9 mouse cellular contexts compared by ENCODE assay signal in genomic region chr17:6691596-6691995, GRCm38 (mm10). TPM values are rescaled to one million over a fixed set of nuclear protein-coding genes. Genes with fewer than 3 reads are reported as not detected.
A peak's percentile ranks its signal among the peaks of the same experiment; 100 is the strongest.
DNase-seq lines count a peak whose midpoint lies in the region; ATAC-seq and TF ChIP-seq lines count a peak whose summit lies in the region.
"Not testable (repeated sequence)": the region's sequence is repeated elsewhere in the genome, so short reads cannot be mapped to it uniquely, and the experiment has no call there.
"Had no signal": no experiment of that assay in that cellular context is flagged by ENCODE, and none has a peak within 500 bp of the region (broad histone marks: within the 10 kb centered on the region; RNA-seq: fewer than 3 reads in every experiment).

No protein-coding gene starts in this region.

- intact Hi-C loops in gastrocnemius, adult 2 months (cut with DNase I); left cerebral cortex, adult 2 months (cut with DNase I): not testable (repeated sequence)

- not testable (repeated sequence) for H3K27ac ChIP-seq in gastrocnemius, adult 2 months; left cerebral cortex, adult 2 months

- DNase-seq in ZHBTc4 (ENCODE audit: low read depth, low spot score) = peak; percentile 50
- DNase-seq in cerebellum, postnatal 14 days = peak; percentile 98
- peak; percentile 81 for DNase-seq in gastrocnemius, adult 2 months
- peak; percentile 87 to 95 for DNase-seq in left cerebral cortex, adult 2 months (ENCODE audit: extremely low spot score in 1 of 2, low spot score in 2 of 2)
- peak; percentile 89 for DNase-seq in right cerebral cortex, postnatal 14 days
- DNase-seq in urinary bladder, postnatal 14 days (ENCODE audit: low spot score) = peak; percentile 92

- TF ChIP-seq CTCF in gastrocnemius, adult 2 months (IDR thresholded peaks at IDR 0.05) = peak; percentile 84
- peak; percentile 82 for TF ChIP-seq CTCF in left cerebral cortex, adult 2 months (IDR thresholded peaks at IDR 0.05)

- peak; percentile 67 for ATAC-seq in inflammation-experienced regulatory T-cells, adult 6 months
- peak; percentile 89 for ATAC-seq in megakaryocyte, adult 5-6 weeks (ENCODE audit: poor library complexity, severe bottlenecking)

- not testable (repeated sequence) for H3K4me3 ChIP-seq in gastrocnemius, adult 2 months; left cerebral cortex, adult 2 months

RNA-seq across cellular contexts. Expression of gene Sytl3, which starts 32.7 kb away (rescaled TPM):
- under 1 TPM in 1 of 2 experiments, not detected in 1; 0.31 TPM for total RNA-seq in gastrocnemius, adult 2 months (2021)
- polyA plus RNA-seq in inflammation-experienced regulatory T-cells, adult 6 months (2017; shearing (Covaris generic)) = 10 to 100 TPM in 1 of 3 experiments, 1 to 10 TPM in 2; 2.5 to 23.6 (median 3.9) TPM
- total RNA-seq in left cerebral cortex, adult 2 months (2021) = under 1 TPM; 0.34 to 0.77 TPM
- 5.4 and 7.3 TPM in 2 replicates for total RNA-seq in megakaryocyte, adult 5-6 weeks (2015)
- total RNA-seq in megakaryocyte, adult 5-6 weeks (2017) = 5.7 and 7.4 TPM in 2 replicates
- polyA plus RNA-seq: limb, embryonic 13.5 days had no signal

RNA-seq across cellular contexts. Expression of gene Dynlt1f, which starts 35.9 kb away (rescaled TPM):
- total RNA-seq in gastrocnemius, adult 2 months (2021) = 10 to 100 TPM; 54.7 to 57.4 TPM
- 100 to 1,000 TPM in 1 of 3 experiments, 10 to 100 TPM in 2; 70.8 to 107 (median 72.0) TPM for polyA plus RNA-seq in inflammation-experienced regulatory T-cells, adult 6 months (2017; shearing (Covaris generic))
- total RNA-seq in left cerebral cortex, adult 2 months (2021) = 10 to 100 TPM; 26.8 to 29.7 TPM
- total RNA-seq in megakaryocyte, adult 5-6 weeks (2015) = 173 and 193 TPM in 2 replicates
- total RNA-seq in megakaryocyte, adult 5-6 weeks (2017) = 134 and 140 TPM in 2 replicates
